ENCODE assay signal across 17 mouse cellular contexts in the genomic region with DNA sequence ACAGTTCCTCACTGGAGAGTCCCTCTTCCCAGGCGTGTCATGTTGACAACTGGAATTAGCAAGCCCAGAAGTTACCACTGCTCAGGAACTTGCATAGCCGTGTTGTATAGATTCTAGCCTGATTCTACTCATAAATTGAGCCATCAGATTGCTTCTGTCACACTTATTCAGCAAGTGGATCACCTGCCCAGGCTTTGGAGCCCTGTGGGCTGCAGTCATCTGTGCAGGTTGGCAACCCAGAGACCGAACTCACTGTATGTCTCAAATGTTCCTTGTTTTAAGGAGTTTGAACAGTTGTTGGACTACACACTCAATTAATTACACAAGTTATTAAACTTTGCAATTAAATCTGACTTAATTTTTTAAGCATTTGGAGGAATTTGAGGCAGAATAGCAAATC.
"Had no signal": no experiment of that assay in that cellular context is flagged by ENCODE, and none has a peak within 500 bp of the region (broad histone marks: within the 10 kb centered on the region; RNA-seq: fewer than 3 reads in every experiment).

No protein-coding gene starts in this region.

- H3K9me3 ChIP-seq: liver, embryonic 13.5 days; midbrain, embryonic 12.5 days; neural tube, embryonic 13.5 days had no signal

- H3K9ac ChIP-seq: liver, embryonic 13.5 days; midbrain, embryonic 12.5 days; neural tube, embryonic 13.5 days had no signal

- H3K4me3 ChIP-seq: left cerebral cortex, adult 2 months; liver, embryonic 13.5 days; midbrain, embryonic 12.5 days; myocyte; neural tube, embryonic 13.5 days had no signal

- H3K27me3 ChIP-seq: liver, embryonic 13.5 days; midbrain, embryonic 12.5 days; neural tube, embryonic 13.5 days had no signal

- ATAC-seq: midbrain, embryonic 16.5 days had no signal

- H3K4me2 ChIP-seq: liver, embryonic 13.5 days; midbrain, embryonic 12.5 days; neural tube, embryonic 13.5 days had no signal

- DNase-seq: kidney, postnatal 14 days; kidney, postnatal 4 days; layer of hippocampus, postnatal 36 days; liver, embryonic 13.5 days; lung, adult 2 months; lung, postnatal 14 days; lung, postnatal 4 days; retina, postnatal 1 day; right cerebral cortex, postnatal 25 days; spleen, adult 18-20 months; thymus, adult 18-20 months; thymus, postnatal 36 days had no signal

- H3K27ac ChIP-seq: left cerebral cortex, adult 2 months; liver, embryonic 13.5 days; midbrain, embryonic 12.5 days; neural tube, embryonic 13.5 days had no signal

- H3K36me3 ChIP-seq: liver, embryonic 13.5 days; midbrain, embryonic 12.5 days; neural tube, embryonic 13.5 days had no signal
